Mouse (Mus musculus) liver, adult 2 months (tissue): ENCODE measurements around the gene Pik3ca.

Experiments
- CTCF ChIP-seq: fragments of 200-500 bp; IDR thresholded peaks from 2 replicates; pipeline ENCODE4 v1.5.1; 2011; ENCODE audit warnings: low read depth, low read length, control low read depth
- POLR2A ChIP-seq: fragments of 200-500 bp; IDR thresholded peaks from 2 replicates; pipeline ENCODE4 v1.6.1; 2011; ENCODE audit warnings: low read length, control low read depth; ENCODE audit not compliant: insufficient read depth; ENCODE audit errors: extremely low read depth

- no peak for TF ChIP-seq CTCF
- no peak for TF ChIP-seq POLR2A
Observed at GRCm38 (mm10) chr3:32494387-32495087, 97.1 kb downstream of the Pik3ca start.
